Mouse (Mus musculus): ENCODE data around the gene Mitd1. TPM values are rescaled to one million over a fixed set of nuclear protein-coding genes. Genes with fewer than 3 reads are reported as not detected.
A peak's percentile ranks its signal among the peaks of the same experiment; 100 is the strongest.

Mitd1 gene
- total and polyA plus RNA-seq, 3 experiments: 13.3 to 28.1 (median 19.9) TPM

- in situ Hi-C loops (cut with MboI; ENCODE audit: low pct_ligation_motif_present, low pct_unique_long_range_greater_than_20kb, low sequenced_read_pairs): no loop called here
- peak; percentile 97 for DNase-seq (ENCODE audit: extremely low read depth)
- H3K4me1 ChIP-seq (ENCODE audit: control insufficient read depth in 1 of 2, insufficient read depth in 2 of 2): peaks cover 5 to 16% of the 10 kb centered on the region in 2 experiments; a peak in 2 of 4 replicates
These were observed 25.5 kb downstream of the Mitd1 start for GRCm38 (mm10) chr1:37864511-37865400.

DNA sequence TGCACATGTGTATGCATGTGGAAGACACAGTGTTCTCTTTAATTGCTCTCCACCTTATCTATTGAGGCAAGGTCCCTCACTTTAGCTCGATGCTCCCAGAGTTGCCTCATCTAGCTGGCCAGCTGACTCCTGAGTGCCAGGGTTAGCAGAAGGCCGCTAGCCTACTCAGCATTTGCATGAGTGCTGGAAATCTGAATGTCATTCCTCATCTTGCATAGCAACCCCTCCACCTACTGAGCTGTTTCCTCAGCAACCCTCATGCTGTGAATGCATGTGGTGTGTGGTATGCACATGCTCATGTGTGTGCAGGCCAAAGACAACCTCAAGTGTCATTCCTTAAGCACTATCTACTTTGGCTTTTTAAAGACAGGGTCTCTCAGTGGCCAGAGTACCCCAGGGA lies 39.5 kb downstream of the Mitd1 start:
- no peak for DNase-seq (ENCODE audit: extremely low read depth)
- dilution Hi-C loops (cut with MboI; ENCODE audit: extremely low pct_ligation_motif_present, extremely low pct_unique_long_range_greater_than_20kb, low sequenced_read_pairs): no loop called here
- in situ Hi-C loops (cut with MboI; ENCODE audit: low pct_ligation_motif_present, low pct_unique_long_range_greater_than_20kb, low sequenced_read_pairs): no loop called here

More at GRCm38 (mm10) chr1:37864511-37865400, 25.5 kb downstream of the Mitd1 start:
- dilution Hi-C loops (cut with MboI; ENCODE audit: extremely low pct_ligation_motif_present, extremely low pct_unique_long_range_greater_than_20kb, low sequenced_read_pairs): no loop called here
- TF ChIP-seq KAT2A (IDR thresholded peaks at IDR 0.05; ENCODE audit: insufficient replicate concordance, low read length) (0 out of 2 replicates have a peak, but pooled peaks have one; percentile 42), MXI1 (IDR thresholded peaks at IDR 0.05; ENCODE audit: low read depth, low read length) (peak; percentile 92), NRF1 (IDR thresholded peaks at IDR 0.05; ENCODE audit: low read depth, low read length) (peak; percentile 98), TCF12 (IDR thresholded peaks at IDR 0.05; ENCODE audit: low read depth, low read length) (peak; percentile 55; the same call in 1 of the 2 replicates), MAFK (IDR thresholded peaks at IDR 0.05; ENCODE audit: insufficient replicate concordance, low read length) (no peak), GABPA (IDR thresholded peaks at IDR 0.05; ENCODE audit: insufficient replicate concordance, low read depth, low read length) (no peak), UBTF (IDR thresholded peaks at IDR 0.05; ENCODE audit: low read depth, low read length) (no peak), SMC3 (IDR thresholded peaks at IDR 0.05; ENCODE audit: low read depth, low read length) (no peak), BHLHE40 (IDR thresholded peaks at IDR 0.05; ENCODE audit: low read depth, low read length) (peak; percentile 62), SIN3A (IDR thresholded peaks at IDR 0.05; ENCODE audit: low read length) (no peak), ZMIZ1 (IDR thresholded peaks at IDR 0.05; ENCODE audit: low read depth, low read length) (peak; percentile 13; the same call in 1 of the 2 replicates), NELFE (IDR thresholded peaks at IDR 0.05; ENCODE audit: low read depth, low read length) (peak; percentile 69), HCFC1 (IDR thresholded peaks at IDR 0.05; ENCODE audit: low read depth, low read length) (peak; percentile 76), TBP (conservative IDR thresholded peaks at IDR 0.05; ENCODE audit: low read depth, low read length) (0 out of 2 replicates have a peak, but pooled peaks have one; percentile 28), JUN (IDR thresholded peaks at IDR 0.05; ENCODE audit: insufficient read depth, low read depth, low read length) (no peak), IRF4 (IDR thresholded peaks at IDR 0.05; ENCODE audit: low read depth, low read length) (peak; percentile 69; the same call in 1 of the 2 replicates), EP300 (IDR thresholded peaks at IDR 0.05; ENCODE audit: low read length) (no peak), ZNF384 (IDR thresholded peaks at IDR 0.05; ENCODE audit: low read depth, low read length) (no peak), CTCF (conservative IDR thresholded peaks at IDR 0.05 in 1 of 2, IDR thresholded peaks at IDR 0.05 in 1 of 2; ENCODE audit: low read depth in 2 of 2, low read length in 2 of 2) (peak in 1 of 2 experiments; percentile 2; a peak in 1 of 4 replicates), ELF1 (IDR thresholded peaks at IDR 0.05; ENCODE audit: low read depth, low read length) (peak; percentile 94), MAZ (IDR thresholded peaks at IDR 0.05; ENCODE audit: low read depth, low read length) (peak; percentile 68), E2F4 (IDR thresholded peaks at IDR 0.05; ENCODE audit: insufficient replicate concordance, low read depth, low read length) (0 out of 2 replicates have a peak, but pooled peaks have one; percentile 69), POLR2A (IDR thresholded peaks at IDR 0.05; ENCODE audit: low read depth, low read length) (peak; percentile 65), MAX (IDR thresholded peaks at IDR 0.05; ENCODE audit: low read length) (no peak; the same call in 1 of the 2 replicates)
- peaks cover 41% of the 10 kb centered on the region for H3K27me3 ChIP-seq (replicated peaks)
- H3K4me3 ChIP-seq (replicated peaks in 1 of 3; ENCODE audit: low read depth in 2 of 3, low read length in 2 of 3, poor library complexity in 1 of 3): peak overlapping the region; percentile 78 to 94 (median 78)
- peaks cover 2% of the 10 kb centered on the region for H3K9me3 ChIP-seq (replicated peaks; ENCODE audit: low read length)
- H3K79me2 ChIP-seq (replicated peaks; ENCODE audit: control insufficient read depth, extremely low read depth, insufficient read depth, poor library complexity, severe bottlenecking): no peaks in the 10 kb centered on the region
- H3K36me3 ChIP-seq (replicated peaks in 1 of 2; ENCODE audit: control insufficient read depth in 1 of 2, insufficient read depth in 1 of 2, low read length in 1 of 2): no peaks in the 10 kb centered on the region
- peak overlapping the region; percentile 50 for H3K9ac ChIP-seq (ENCODE audit: insufficient read depth, low read depth)
- no peak overlapping the region for H3K27ac ChIP-seq (ENCODE audit: insufficient read depth, low read depth)
- peak overlapping the region; percentile 97 for H3K4me2 ChIP-seq (ENCODE audit: insufficient read depth, low read depth, poor library complexity, severe bottlenecking)

More for the DNA sequence above, 39.5 kb downstream of the Mitd1 start:
- no peak for TF ChIP-seq JUN (IDR thresholded peaks at IDR 0.05; ENCODE audit: insufficient read depth, low read depth, low read length)
- no peak for TF ChIP-seq MAZ (IDR thresholded peaks at IDR 0.05; ENCODE audit: low read depth, low read length)
- no peak for TF ChIP-seq ELF1 (IDR thresholded peaks at IDR 0.05; ENCODE audit: low read depth, low read length)
- TF ChIP-seq SIN3A (IDR thresholded peaks at IDR 0.05; ENCODE audit: low read length): no peak
- TF ChIP-seq PAX5 (IDR thresholded peaks at IDR 0.05; ENCODE audit: low read length): no peak
- TF ChIP-seq ZC3H11A (IDR thresholded peaks at IDR 0.05; ENCODE audit: low read depth, low read length): no peak
- H3K4me1 ChIP-seq (ENCODE audit: control insufficient read depth in 1 of 2, insufficient read depth in 2 of 2): no peaks in the 10 kb centered on the region
- no peak overlapping the region for H3K4me3 ChIP-seq (replicated peaks in 1 of 3; ENCODE audit: low read depth in 2 of 3, low read length in 2 of 3, poor library complexity in 1 of 3)
- no peaks in the 10 kb centered on the region for H3K9me3 ChIP-seq (replicated peaks; ENCODE audit: low read length)
- H3K4me2 ChIP-seq (ENCODE audit: insufficient read depth, low read depth, poor library complexity, severe bottlenecking): no peak overlapping the region
- no peaks in the 10 kb centered on the region for H3K27me3 ChIP-seq (replicated peaks)
- H3K9ac ChIP-seq (ENCODE audit: insufficient read depth, low read depth): no peak overlapping the region
- no peak overlapping the region for H3K27ac ChIP-seq (ENCODE audit: insufficient read depth, low read depth)
- no peaks in the 10 kb centered on the region for H3K36me3 ChIP-seq (replicated peaks in 1 of 2; ENCODE audit: control insufficient read depth in 1 of 2, insufficient read depth in 1 of 2, low read length in 1 of 2)
- no peaks in the 10 kb centered on the region for H3K79me2 ChIP-seq (replicated peaks; ENCODE audit: control insufficient read depth, extremely low read depth, insufficient read depth, poor library complexity, severe bottlenecking)
